Mouse (Mus musculus): ENCODE results near the gene Faf2.

GRCm38 (mm10) chr13:54605426-54605825 lies 16.2 kb upstream of the Faf2 start:
- TF ChIP-seq CTCF (IDR thresholded peaks at IDR 0.05; ENCODE audit: low read depth) (no peak), EP300 (IDR thresholded peaks at IDR 0.05; ENCODE audit: low read depth) (no peak)
